Mouse (Mus musculus) liver, adult 2 months (tissue): ENCODE data around the gene Tsc1. TPM values are rescaled to one million over a fixed set of nuclear protein-coding genes. Genes with fewer than 3 reads are reported as not detected.

Source experiments
- DNase-seq: peaks from one replicate; pipeline ENCODE4 v3.0.0-alpha.2; 2011; ENCODE audit warnings: low read depth, low spot score; ENCODE audit errors: extremely low read depth
- H3K27ac ChIP-seq: fragments of 200-500 bp; replicated peaks from 2 replicates; pipeline ENCODE4 v1.5.1; 2012; ENCODE audit warnings: low read depth, mild to moderate bottlenecking, control low read depth, inconsistent platforms, low read length; ENCODE audit not compliant: insufficient read depth
- H3K27me3 ChIP-seq: fragments of 200-500 bp; 2 replicates; pipeline ENCODE4 v1.6.1; 2012; ENCODE audit warnings: mild to moderate bottlenecking, moderate library complexity, low read length, inconsistent platforms; ENCODE audit not compliant: control insufficient read depth, insufficient read depth
- H3K36me3 ChIP-seq: fragments of 200-500 bp; 2 replicates; pipeline ENCODE4 v1.6.1; 2012; ENCODE audit warnings: low read length, inconsistent platforms; ENCODE audit not compliant: control insufficient read depth, insufficient read depth
- H3K4me1 ChIP-seq: fragments of 200-500 bp; 2 replicates; pipeline ENCODE4 v1.6.1; 2011; ENCODE audit warnings: low read length; ENCODE audit not compliant: control insufficient read depth, insufficient read depth
- H3K4me3 ChIP-seq: fragments of 200-500 bp; 2 replicates; pipeline ENCODE4 v1.5.1; 2011; ENCODE audit warnings: low read depth, mild to moderate bottlenecking, control low read depth, low read length, moderate library complexity; ENCODE audit not compliant: insufficient read depth
- H3K79me2 ChIP-seq: fragments of 200-500 bp; 2 replicates; pipeline ENCODE4 v1.6.1; 2012; ENCODE audit warnings: inconsistent platforms, mild to moderate bottlenecking, low read length, moderate library complexity; ENCODE audit not compliant: control insufficient read depth, insufficient read depth
- H3K9ac ChIP-seq: fragments of 200-500 bp; 2 replicates; pipeline ENCODE4 v1.6.1; 2012; ENCODE audit warnings: low read depth, mild to moderate bottlenecking, control low read depth, inconsistent platforms, low read length
- CTCF ChIP-seq: fragments of 200-500 bp; IDR thresholded peaks from 2 replicates; pipeline ENCODE4 v1.5.1; 2011; ENCODE audit warnings: low read depth, low read length, control low read depth
- POLR2A ChIP-seq: fragments of 200-500 bp; IDR thresholded peaks from 2 replicates; pipeline ENCODE4 v1.6.1; 2011; ENCODE audit warnings: low read length, control low read depth; ENCODE audit not compliant: insufficient read depth; ENCODE audit errors: extremely low read depth
- WGBS: fragments of 180-500 bp; shearing (Covaris S2); methylation state at CpG from one replicate; pipeline ENCODE4 v1.1.7; 2018; 5-methylcytosine and 5-hydroxymethylcytosine counted together
- polyA plus RNA-seq: library from polyadenylated mRNA; depleted of rRNA; stranded (reverse); fragments of >200 nt; gene quantifications from 2 replicates; pipeline ENCODE4 v1.2.3, GENCODE M21; 2012; rRNA removed
- total RNA-seq: library from RNA; depleted of rRNA; stranded (reverse); fragments of >200 nt; gene quantifications from 2 replicates; pipeline ENCODE4 v1.2.3, GENCODE M21; 2014; rRNA removed

Gene Tsc1
- total and polyA plus RNA-seq, 2 experiments, result 10.0 to 14.4 TPM

- no peak overlapping the region for H3K4me3 ChIP-seq
- no peak for DNase-seq
- H3K79me2 ChIP-seq, result no peaks in the 10 kb centered on the region
- TF ChIP-seq POLR2A, result no peak
- no peak for TF ChIP-seq CTCF
- no peaks in the 10 kb centered on the region for H3K36me3 ChIP-seq
- no peaks in the 10 kb centered on the region for H3K4me1 ChIP-seq
- H3K9ac ChIP-seq, result no peak overlapping the region
- no peak overlapping the region for H3K27ac ChIP-seq
- no peaks in the 10 kb centered on the region for H3K27me3 ChIP-seq
Measured at GRCm38 (mm10) chr2:28730676-28731075, 89.6 kb downstream of the Tsc1 start.

- TF ChIP-seq CTCF, result no peak
- TF ChIP-seq POLR2A, result no peak
- WGBS, result 90% methylated on average over 5 of the region's 5 CpGs
- no peaks in the 10 kb centered on the region for H3K79me2 ChIP-seq
- H3K4me1 ChIP-seq, result no peaks in the 10 kb centered on the region
- H3K27ac ChIP-seq, result no peak overlapping the region
- no peak overlapping the region for H3K4me3 ChIP-seq
- no peaks in the 10 kb centered on the region for H3K27me3 ChIP-seq
- no peaks in the 10 kb centered on the region for H3K36me3 ChIP-seq
- H3K9ac ChIP-seq, result no peak overlapping the region
- no peak for DNase-seq
Measured at GRCm38 (mm10) chr2:28737112-28737511, 96.1 kb downstream of the Tsc1 start.

- Histone ChIP-seq H3K9ac (no peak overlapping the region), H3K36me3 (no peaks in the 10 kb centered on the region), H3K4me1 (no peaks in the 10 kb centered on the region), H3K27ac (no peak overlapping the region), H3K4me3 (no peak overlapping the region), H3K79me2 (no peaks in the 10 kb centered on the region), H3K27me3 (no peaks in the 10 kb centered on the region)
- 81% methylated on average over 5 of the region's 5 CpGs for WGBS
- no peak for DNase-seq
- no peak for TF ChIP-seq POLR2A
- no peak for TF ChIP-seq CTCF
Measured at GRCm38 (mm10) chr2:28740159-28740558, 99.1 kb downstream of the Tsc1 start.

Other genes with a start within 250 kb of the Tsc1 start
- 0.07 and 0.09 TPM in 2 replicates for gene Ppp1r26, start 194.4 kb upstream of the Tsc1 start, total RNA-seq
- 0.07 and 0.10 TPM in 2 replicates for gene Ppp1r26, start 194.4 kb upstream of the Tsc1 start, polyA plus RNA-seq
- 0.28 TPM in 1 of 2 replicates, not detected in the other for gene 1700007K13Rik, start 174.9 kb upstream of the Tsc1 start, total RNA-seq
- not detected in 2 replicates for gene 1700007K13Rik, start 174.9 kb upstream of the Tsc1 start, polyA plus RNA-seq
- 10.9 and 14.3 TPM in 2 replicates for gene Mrps2, start 173.2 kb upstream of the Tsc1 start, total RNA-seq
- 51.5 and 52.3 TPM in 2 replicates for gene Mrps2, start 173.2 kb upstream of the Tsc1 start, polyA plus RNA-seq
- 0.65 and 1.7 TPM in 2 replicates for gene Gbgt1, start 144.3 kb upstream of the Tsc1 start, total RNA-seq
- gene Gbgt1, start 144.3 kb upstream of the Tsc1 start, polyA plus RNA-seq, result 0.66 and 0.86 TPM in 2 replicates
- not detected in 2 replicates for gene Gm10134, start 135.1 kb upstream of the Tsc1 start, total RNA-seq
- not detected in 2 replicates for gene Gm10134, start 135.1 kb upstream of the Tsc1 start, polyA plus RNA-seq
- gene Ralgds, start 128.1 kb upstream of the Tsc1 start, total RNA-seq, result 1.1 and 1.7 TPM in 2 replicates
- 1.5 and 3.0 TPM in 2 replicates for gene Ralgds, start 128.1 kb upstream of the Tsc1 start, polyA plus RNA-seq
- gene Cel, start 77.8 kb upstream of the Tsc1 start, total RNA-seq, result 19.2 and 70.5 TPM in 2 replicates
- gene Cel, start 77.8 kb upstream of the Tsc1 start, polyA plus RNA-seq, result 0.11 and 0.37 TPM in 2 replicates
- 2.9 and 3.1 TPM in 2 replicates for gene Gtf3c5, start 57.5 kb upstream of the Tsc1 start, total RNA-seq
- gene Gtf3c5, start 57.5 kb upstream of the Tsc1 start, polyA plus RNA-seq, result 7.8 and 9.0 TPM in 2 replicates
- not detected in 2 replicates for gene Gfi1b, start 19.2 kb upstream of the Tsc1 start, total RNA-seq
- not detected in 2 replicates for gene Gfi1b, start 19.2 kb upstream of the Tsc1 start, polyA plus RNA-seq
- 0.60 TPM in 1 of 2 replicates, not detected in the other for gene Spaca9, start 58.5 kb downstream of the Tsc1 start, total RNA-seq
- 0.16 and 0.26 TPM in 2 replicates for gene Spaca9, start 58.5 kb downstream of the Tsc1 start, polyA plus RNA-seq
- not detected in 2 replicates for gene Ak8, start 58.9 kb downstream of the Tsc1 start, total RNA-seq
- 0.09 TPM in 1 of 2 replicates, not detected in the other for gene Ak8, start 58.9 kb downstream of the Tsc1 start, polyA plus RNA-seq
- 11.0 and 11.4 TPM in 2 replicates for gene Gtf3c4, start 199.1 kb downstream of the Tsc1 start, total RNA-seq
- 4.6 and 5.0 TPM in 2 replicates for gene Gtf3c4, start 199.1 kb downstream of the Tsc1 start, polyA plus RNA-seq
- 3.9 and 4.2 TPM in 2 replicates for gene Ddx31, start 199.2 kb downstream of the Tsc1 start, total RNA-seq
- 1.9 and 2.5 TPM in 2 replicates for gene Ddx31, start 199.2 kb downstream of the Tsc1 start, polyA plus RNA-seq